Mouse (Mus musculus) ES-Bruce4 (cell line): ENCODE measurements at regions not wholly inside any gene's neighbourhood (a gene's known extent, or its start where the extent isn't known, plus 50 kb on each side); places are given as distances from the start of the nearest gene placed in this dataset.

Source experiments
- H3K27ac ChIP-seq: 2 replicates; pipeline ENCODE4 v1.5.1; 2012; ENCODE audit warnings: low read length, inconsistent platforms; ENCODE audit not compliant: insufficient read depth
- H3K27me3 ChIP-seq: 2 replicates; pipeline ENCODE4 v1.6.1; 2012; ENCODE audit warnings: mild to moderate bottlenecking, low read length, inconsistent platforms; ENCODE audit not compliant: control insufficient read depth, poor library complexity, insufficient read depth, severe bottlenecking
- H3K36me3 ChIP-seq: 2 replicates; pipeline ENCODE4 v1.6.1; 2012; ENCODE audit warnings: inconsistent platforms, mild to moderate bottlenecking, low read length, moderate library complexity; ENCODE audit not compliant: control insufficient read depth, poor library complexity, insufficient read depth, severe bottlenecking
- H3K4me1 ChIP-seq: one replicate; pipeline ENCODE4 v1.8.1; 2011; ENCODE audit warnings: low read length; ENCODE audit not compliant: control insufficient read depth, insufficient read depth
- H3K4me3 ChIP-seq: 2 replicates; pipeline ENCODE4 v1.5.1; 2011; ENCODE audit warnings: low read depth, mild to moderate bottlenecking, low read length
- H3K9ac ChIP-seq: 2 replicates; pipeline ENCODE4 v1.6.1; 2012; ENCODE audit warnings: low read depth, mild to moderate bottlenecking, inconsistent platforms; ENCODE audit not compliant: poor library complexity, severe bottlenecking
- H3K9me3 ChIP-seq: replicated peaks from 2 replicates; pipeline ENCODE4 v1.6.1; 2012; ENCODE audit warnings: mild to moderate bottlenecking, low read length, inconsistent platforms; ENCODE audit not compliant: control insufficient read depth, poor library complexity, insufficient read depth, severe bottlenecking
- CTCF ChIP-seq: IDR thresholded peaks from one replicate; pipeline ENCODE4 v1.8.1; 2011; ENCODE audit warnings: low read depth, low read length
- EP300 ChIP-seq: IDR thresholded peaks from 2 replicates; pipeline ENCODE4 v1.6.1; 2011; ENCODE audit warnings: low read depth, low read length; ENCODE audit not compliant: insufficient read depth
- POLR2A ChIP-seq: IDR thresholded peaks from one replicate; pipeline ENCODE4 v1.8.1; 2011; ENCODE audit warnings: low read length; ENCODE audit not compliant: insufficient read depth

DNA sequence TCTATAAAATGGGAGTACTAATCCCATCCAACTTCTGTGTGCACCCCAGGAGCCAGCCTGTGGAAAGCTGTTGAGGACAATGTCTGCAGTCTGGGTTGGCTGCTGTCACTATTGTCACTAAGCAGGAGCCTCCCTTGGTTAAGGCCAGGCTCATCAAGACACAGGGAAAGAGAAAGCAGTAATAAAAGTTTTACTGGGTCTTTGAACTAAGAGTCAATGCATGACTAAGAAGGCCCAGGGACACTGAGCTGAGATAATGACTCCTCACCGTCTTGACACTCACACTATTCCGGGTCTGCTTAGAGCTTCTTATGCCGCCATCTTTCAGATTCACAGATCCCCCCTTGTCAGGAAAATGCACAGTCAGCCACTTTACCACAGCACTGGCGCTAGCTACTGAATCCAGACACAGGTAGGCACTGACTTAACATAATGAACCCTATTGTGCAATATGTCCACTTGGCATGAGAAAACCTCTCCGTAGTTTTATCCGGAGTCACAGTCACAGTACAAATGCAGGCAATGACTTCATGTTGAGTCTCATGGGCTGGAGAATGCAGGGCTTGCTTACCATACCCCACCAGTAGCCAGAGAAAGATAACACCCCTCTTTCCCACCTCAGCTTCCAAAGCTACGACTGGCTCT is 66.2 kb upstream of the Synm start:
- H3K4me3 ChIP-seq = no peak overlapping the region
- TF ChIP-seq POLR2A (no peak), EP300 (no peak), CTCF (no peak)
- H3K9ac ChIP-seq = no peak overlapping the region
- H3K27ac ChIP-seq = no peak overlapping the region
- no peaks in the 10 kb centered on the region for H3K4me1 ChIP-seq
- no peaks in the 10 kb centered on the region for H3K9me3 ChIP-seq
- H3K27me3 ChIP-seq = no peaks in the 10 kb centered on the region
- H3K36me3 ChIP-seq = no peaks in the 10 kb centered on the region

DNA sequence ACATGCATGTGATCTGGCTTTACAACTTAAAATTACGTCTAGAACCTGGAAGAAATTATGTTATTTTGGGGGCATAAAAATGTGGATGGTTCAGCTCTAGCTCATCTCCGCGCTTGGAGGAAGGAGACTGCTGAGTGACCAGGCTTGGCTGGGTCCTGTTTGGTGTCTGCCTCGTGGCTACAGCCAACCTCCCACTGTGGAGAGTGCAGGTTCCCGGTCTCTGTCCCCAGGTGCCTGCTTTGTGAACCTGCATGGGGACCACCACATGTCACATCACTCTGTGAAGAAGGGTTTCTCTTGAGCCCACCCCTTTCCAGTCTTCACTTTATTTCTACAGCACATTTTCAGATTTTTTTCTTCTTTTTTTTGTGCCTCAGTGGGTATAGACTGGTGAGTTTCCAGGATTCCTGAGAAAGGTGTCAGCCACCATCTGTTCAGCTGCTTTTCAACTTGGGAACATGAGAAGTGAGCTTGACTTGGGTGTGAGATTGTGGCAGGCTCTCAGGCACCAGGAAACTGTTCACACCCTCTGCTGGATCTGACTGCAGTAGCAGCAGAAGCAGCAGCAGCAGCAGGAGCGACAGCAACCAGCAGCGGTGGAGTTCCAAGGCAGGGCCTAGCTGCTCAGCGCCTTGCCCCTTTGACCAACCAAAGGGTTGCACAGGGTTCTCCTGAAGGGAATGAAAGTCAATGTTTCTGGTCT is 64.6 kb upstream of the Synm start:
- no peak overlapping the region for H3K9ac ChIP-seq
- no peaks in the 10 kb centered on the region for H3K9me3 ChIP-seq
- H3K4me3 ChIP-seq = no peak overlapping the region
- H3K27me3 ChIP-seq = no peaks in the 10 kb centered on the region
- no peaks in the 10 kb centered on the region for H3K36me3 ChIP-seq
- TF ChIP-seq POLR2A (no peak), EP300 (no peak), CTCF (no peak)
- no peaks in the 10 kb centered on the region for H3K4me1 ChIP-seq
- H3K27ac ChIP-seq = no peak overlapping the region

DNA sequence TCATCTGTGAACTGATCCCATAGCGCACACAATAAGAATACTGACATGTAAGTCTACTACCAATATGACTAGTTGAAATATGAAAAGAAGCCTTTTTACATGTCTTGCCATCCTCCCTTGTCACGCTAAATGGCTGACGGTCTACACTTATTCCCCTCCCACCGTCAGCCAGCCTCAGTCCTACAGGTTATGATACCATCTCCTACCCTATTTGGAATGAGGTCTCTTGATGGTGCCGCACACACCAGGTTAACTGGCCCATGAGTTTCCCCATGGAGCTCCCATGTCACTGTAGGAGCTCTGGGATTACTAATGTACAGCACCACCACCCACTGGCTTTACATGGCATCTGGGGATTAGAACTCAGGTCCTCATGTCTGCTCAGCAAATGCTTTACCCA is 60.0 kb upstream of the Synm start:
- H3K9me3 ChIP-seq = no peaks in the 10 kb centered on the region
- H3K27me3 ChIP-seq = no peaks in the 10 kb centered on the region
- no peaks in the 10 kb centered on the region for H3K36me3 ChIP-seq
- TF ChIP-seq EP300 = no peak
- TF ChIP-seq CTCF = no peak
- H3K4me1 ChIP-seq = no peaks in the 10 kb centered on the region
- H3K9ac ChIP-seq = no peak overlapping the region
- no peak overlapping the region for H3K4me3 ChIP-seq
- H3K27ac ChIP-seq = no peak overlapping the region

DNA sequence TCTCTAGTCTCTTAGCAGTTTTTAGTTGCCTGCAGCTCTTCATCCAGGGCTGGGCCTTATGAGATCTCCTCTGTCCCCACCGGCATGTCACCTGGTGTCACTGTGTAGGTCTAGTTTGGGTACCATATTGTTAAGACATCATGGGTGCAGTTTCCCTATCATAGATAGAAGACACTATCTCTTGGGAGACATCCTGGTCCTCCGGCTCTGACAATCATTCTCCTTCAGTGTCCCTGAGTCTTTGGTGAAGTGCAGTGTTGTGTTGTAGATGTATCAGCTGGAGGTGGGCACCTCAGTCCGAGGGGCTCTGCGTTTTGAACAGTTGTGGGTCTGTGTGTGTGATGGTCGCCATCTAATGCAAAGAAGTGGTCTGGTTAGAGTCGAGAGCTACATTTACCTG is 58.0 kb upstream of the Synm start:
- Histone ChIP-seq H3K27ac (no peak overlapping the region), H3K4me1 (no peaks in the 10 kb centered on the region), H3K4me3 (no peak overlapping the region), H3K27me3 (no peaks in the 10 kb centered on the region), H3K9me3 (no peaks in the 10 kb centered on the region), H3K9ac (no peak overlapping the region), H3K36me3 (no peaks in the 10 kb centered on the region)
- TF ChIP-seq POLR2A (no peak), CTCF (no peak), EP300 (no peak)

DNA sequence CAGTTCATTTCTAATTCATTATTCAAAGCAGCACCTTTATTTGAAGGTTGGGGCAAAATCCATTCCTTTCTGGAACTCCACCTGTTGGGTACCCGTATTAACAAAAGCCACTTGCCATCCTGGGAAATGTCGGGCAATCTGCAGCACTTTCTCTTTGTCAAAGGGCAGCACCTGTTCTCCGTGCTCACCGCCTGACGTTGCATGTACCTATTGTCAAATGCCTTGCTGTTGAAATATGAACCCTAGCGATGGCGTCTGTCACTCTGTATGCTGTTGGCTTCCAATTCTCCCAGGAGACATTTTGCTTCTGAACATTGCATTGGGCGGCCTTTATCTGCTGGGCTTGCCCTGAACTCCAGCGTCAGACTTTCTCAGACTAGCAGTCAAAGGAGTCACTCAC is 55.3 kb upstream of the Synm start:
- Histone ChIP-seq H3K4me1 (no peaks in the 10 kb centered on the region), H3K36me3 (no peaks in the 10 kb centered on the region), H3K27ac (no peak overlapping the region), H3K27me3 (no peaks in the 10 kb centered on the region), H3K9ac (no peak overlapping the region), H3K4me3 (no peak overlapping the region), H3K9me3 (no peaks in the 10 kb centered on the region)
- TF ChIP-seq EP300 (no peak), POLR2A (no peak), CTCF (no peak)
